Mouse (Mus musculus): ENCODE measurements around the gene Lmbr1l.

- TF ChIP-seq POLR2A (IDR thresholded peaks at IDR 0.05; ENCODE audit: control insufficient read depth, extremely low read depth, insufficient read depth, low read length, poor library complexity) (no peak), CTCF (IDR thresholded peaks at IDR 0.05; ENCODE audit: borderline replicate concordance, control insufficient read depth, extremely low read depth, insufficient read depth, low read length, poor library complexity) (no peak)
Measured at GRCm38 (mm10) chr15:98895635-98896589, 22.1 kb downstream of the Lmbr1l start.
